Mouse (Mus musculus) C2C12 (cell line): ENCODE data around the gene Gm9844. TPM values are rescaled to one million over a fixed set of nuclear protein-coding genes. Genes with fewer than 3 reads are reported as not detected.

Source experiments
- H3K27me3 ChIP-seq: one replicate; pipeline ENCODE4 v1.6.1; 2011; ENCODE audit not compliant: control insufficient read depth, insufficient read depth, insufficient read length
- H3K36me3 ChIP-seq: one replicate; pipeline ENCODE4 v1.6.1; 2011; ENCODE audit not compliant: control insufficient read depth, insufficient read depth
- H3K4me3 ChIP-seq: one replicate; pipeline ENCODE4 v1.5.1; 2011; ENCODE audit warnings: mild to moderate bottlenecking, control low read depth; ENCODE audit not compliant: poor library complexity, insufficient read depth, severe bottlenecking
- H3K79me2 ChIP-seq: one replicate; pipeline ENCODE4 v1.6.1; 2011; ENCODE audit not compliant: control insufficient read depth, insufficient read depth
- H3K79me3 ChIP-seq: one replicate; pipeline ENCODE4 v1.6.1; 2011; ENCODE audit warnings: low read depth, control low read depth
- H3ac ChIP-seq: one replicate; pipeline ENCODE3; 2011; ENCODE audit warnings: low read depth; ENCODE audit not compliant: control insufficient read depth, insufficient read length
- CEBPB ChIP-seq: IDR thresholded peaks from one replicate; pipeline ENCODE4 v1.6.1; 2011; ENCODE audit warnings: low read depth, mild to moderate bottlenecking, control low read depth, moderate library complexity
- CTCF ChIP-seq: IDR thresholded peaks from one replicate; pipeline ENCODE4 v1.5.1; 2011; ENCODE audit not compliant: control insufficient read depth, insufficient read depth, insufficient read length
- FOSL1 ChIP-seq: IDR thresholded peaks from one replicate; pipeline ENCODE4 v1.8.0; 2011; ENCODE audit warnings: mild to moderate bottlenecking, low read length; ENCODE audit not compliant: poor library complexity, insufficient read depth, severe bottlenecking
- MAX ChIP-seq: IDR thresholded peaks from one replicate; pipeline ENCODE4 v1.6.1; 2011; ENCODE audit warnings: mild to moderate bottlenecking, control low read depth
- MYOD1 ChIP-seq: IDR thresholded peaks from one replicate; pipeline ENCODE4 v1.6.1; 2011; ENCODE audit warnings: low read depth; ENCODE audit not compliant: control insufficient read depth, insufficient read length
- MYOG ChIP-seq: IDR thresholded peaks from one replicate; pipeline ENCODE4 v1.6.1; 2011; ENCODE audit not compliant: control insufficient read depth, insufficient read length; ENCODE audit errors: extremely low read depth
- USF1 ChIP-seq: IDR thresholded peaks from one replicate; pipeline ENCODE4 v1.6.1; 2011; ENCODE audit warnings: low read depth, mild to moderate bottlenecking, control low read depth, moderate library complexity
- polyA plus RNA-seq: library from polyadenylated mRNA; unstranded; fragments of >200 nt; fragmentation: generic; extraction: Trizol; gene quantifications from one replicate; pipeline ENCODE4 v1.2.1, GENCODE M21; 2012; ENCODE audit warnings: missing spikeins

Gene Gm9844
- polyA plus RNA-seq, 1 experiment = 25.5 TPM

GRCm38 (mm10) chr7:24877588-24877987, 15.6 kb downstream of the Gm9844 start:
- Histone ChIP-seq H3K79me3 (no peaks in the 10 kb centered on the region), H3K79me2 (no peaks in the 10 kb centered on the region), H3ac (no peak overlapping the region), H3K4me3 (no peak overlapping the region), H3K27me3 (peaks cover 37% of the 10 kb centered on the region), H3K36me3 (no peaks in the 10 kb centered on the region)
- TF ChIP-seq MAX = no peak
- no peak for TF ChIP-seq CEBPB
- TF ChIP-seq MYOD1 = no peak

GRCm38 (mm10) chr7:24879620-24880019, 17.6 kb downstream of the Gm9844 start:
- TF ChIP-seq USF1 (no peak), MYOG (no peak)
- Histone ChIP-seq H3K79me2 (peaks cover 2% of the 10 kb centered on the region), H3K36me3 (no peaks in the 10 kb centered on the region), H3K27me3 (peaks cover 17% of the 10 kb centered on the region), H3K4me3 (no peak overlapping the region), H3K79me3 (no peaks in the 10 kb centered on the region), H3ac (no peak overlapping the region)

GRCm38 (mm10) chr7:24882416-24883199, 20.6 kb downstream of the Gm9844 start:
- Histone ChIP-seq H3K4me3 (no peak overlapping the region), H3K79me3 (peaks cover 30% of the 10 kb centered on the region), H3K27me3 (no peaks in the 10 kb centered on the region), H3ac (no peak overlapping the region), H3K79me2 (peaks cover 32% of the 10 kb centered on the region), H3K36me3 (peaks cover 28% of the 10 kb centered on the region)
- TF ChIP-seq MYOG = no peak
- no peak for TF ChIP-seq CTCF
- no peak for TF ChIP-seq USF1
- TF ChIP-seq FOSL1 = no peak
- no peak for TF ChIP-seq MAX
- no peak for TF ChIP-seq CEBPB
- TF ChIP-seq MYOD1 = no peak

GRCm38 (mm10) chr7:24883896-24884692, 22.1 kb downstream of the Gm9844 start, which contains the start of gene Rps19:
Gene Rps19, plus strand, starts transcription at chr7:24884371.
- Histone ChIP-seq H3K27me3 (no peaks in the 10 kb centered on the region), H3ac (peak within 1 kb of the TSS; percentile 81), H3K79me2 (peaks cover 47% of the 10 kb centered on the region), H3K79me3 (peaks cover 38% of the 10 kb centered on the region), H3K4me3 (peak within 1 kb of the TSS; percentile 93), H3K36me3 (peaks cover 42% of the 10 kb centered on the region)
- TF ChIP-seq CTCF = peak; percentile 48
- TF ChIP-seq USF1 = peak; percentile 22
- no peak for TF ChIP-seq MYOD1

- Histone ChIP-seq H3K79me3 (peaks cover 38% of the 10 kb centered on the region), H3K4me3 (peak overlapping the region; percentile 93), H3K27me3 (no peaks in the 10 kb centered on the region), H3K79me2 (peaks cover 50% of the 10 kb centered on the region), H3K36me3 (peaks cover 49% of the 10 kb centered on the region), H3ac (peak overlapping the region; percentile 81)
- TF ChIP-seq USF1 (no peak), MAX (peak; percentile 59)
Measured at GRCm38 (mm10) chr7:24884693-24885291, 22.8 kb downstream of the Gm9844 start.
